Mouse (Mus musculus): Measurements from ENCODE around the gene Ccdc88a. TPM values are rescaled to one million over a fixed set of nuclear protein-coding genes. Genes with fewer than 3 reads are reported as not detected.

Gene Ccdc88a
- polyA plus RNA-seq, 1 experiment, result 0.52 TPM

GRCm38 (mm10) chr11:29384617-29385016 lies 11.2 kb downstream of the Ccdc88a start:
- Histone ChIP-seq H3K4me1 (ENCODE audit: control insufficient read depth, insufficient read depth, insufficient read length, low read length) (no peaks in the 10 kb centered on the region), H3K27ac (ENCODE audit: insufficient read depth, low read depth, low read length) (no peak overlapping the region), H3K27me3 (ENCODE audit: control insufficient read depth, insufficient read depth, low read length) (no peaks in the 10 kb centered on the region), H3K4me3 (ENCODE audit: low read depth, low read length) (no peak overlapping the region), H3K36me3 (ENCODE audit: control insufficient read depth, insufficient read depth, low read length) (no peaks in the 10 kb centered on the region)
- WGBS, result 74% methylated on average over 3 of the region's 3 CpGs
- no peak for TF ChIP-seq POLR2A (IDR thresholded peaks at IDR 0.05; ENCODE audit: low read depth, low read length)
- TF ChIP-seq CTCF (IDR thresholded peaks at IDR 0.05; ENCODE audit: extremely low read depth, insufficient read length, insufficient replicate concordance, low read depth, low read length), result no peak

- H3K27ac ChIP-seq (ENCODE audit: insufficient read depth, low read depth, low read length), result no peak overlapping the region
- H3K27me3 ChIP-seq (ENCODE audit: control insufficient read depth, insufficient read depth, low read length), result no peaks in the 10 kb centered on the region
- TF ChIP-seq CTCF (IDR thresholded peaks at IDR 0.05; ENCODE audit: extremely low read depth, insufficient read length, insufficient replicate concordance, low read depth, low read length) (no peak), POLR2A (IDR thresholded peaks at IDR 0.05; ENCODE audit: low read depth, low read length) (no peak)
- no peaks in the 10 kb centered on the region for H3K36me3 ChIP-seq (ENCODE audit: control insufficient read depth, insufficient read depth, low read length)
- H3K4me1 ChIP-seq (ENCODE audit: control insufficient read depth, insufficient read depth, insufficient read length, low read length), result no peaks in the 10 kb centered on the region
- no peak overlapping the region for H3K4me3 ChIP-seq (ENCODE audit: low read depth, low read length)
- 73% methylated on average over 4 of the region's 4 CpGs for WGBS
Measured at GRCm38 (mm10) chr11:29389913-29390312, 16.5 kb downstream of the Ccdc88a start.

GRCm38 (mm10) chr11:29395135-29395746 lies 21.8 kb downstream of the Ccdc88a start:
- TF ChIP-seq POLR2A (IDR thresholded peaks at IDR 0.05; ENCODE audit: low read depth, low read length) (no peak), CTCF (IDR thresholded peaks at IDR 0.05; ENCODE audit: extremely low read depth, insufficient read length, insufficient replicate concordance, low read depth, low read length) (no peak)
- Histone ChIP-seq H3K36me3 (ENCODE audit: control insufficient read depth, insufficient read depth, low read length) (no peaks in the 10 kb centered on the region), H3K27ac (ENCODE audit: insufficient read depth, low read depth, low read length) (no peak overlapping the region), H3K27me3 (ENCODE audit: control insufficient read depth, insufficient read depth, low read length) (no peaks in the 10 kb centered on the region), H3K4me3 (ENCODE audit: low read depth, low read length) (no peak overlapping the region), H3K4me1 (ENCODE audit: control insufficient read depth, insufficient read depth, insufficient read length, low read length) (no peaks in the 10 kb centered on the region)
- 91% methylated on average over 3 of the region's 3 CpGs for WGBS

- no peak overlapping the region for H3K27ac ChIP-seq (ENCODE audit: insufficient read depth, low read depth, low read length)
- no peaks in the 10 kb centered on the region for H3K36me3 ChIP-seq (ENCODE audit: control insufficient read depth, insufficient read depth, low read length)
- H3K4me3 ChIP-seq (ENCODE audit: low read depth, low read length), result no peak overlapping the region
- no peaks in the 10 kb centered on the region for H3K27me3 ChIP-seq (ENCODE audit: control insufficient read depth, insufficient read depth, low read length)
- no peak for TF ChIP-seq POLR2A (IDR thresholded peaks at IDR 0.05; ENCODE audit: low read depth, low read length)
- TF ChIP-seq CTCF (IDR thresholded peaks at IDR 0.05; ENCODE audit: extremely low read depth, insufficient read length, insufficient replicate concordance, low read depth, low read length), result no peak
- H3K4me1 ChIP-seq (ENCODE audit: control insufficient read depth, insufficient read depth, insufficient read length, low read length), result no peaks in the 10 kb centered on the region
- WGBS, result 67% methylated on average over 2 of the region's 2 CpGs
Measured at GRCm38 (mm10) chr11:29400374-29400773, 26.9 kb downstream of the Ccdc88a start.

- H3K4me3 ChIP-seq (ENCODE audit: low read depth, low read length), result no peak overlapping the region
Measured at GRCm38 (mm10) chr11:29406292-29406691, 32.8 kb downstream of the Ccdc88a start.

GRCm38 (mm10) chr11:29423496-29423895 lies 50.0 kb downstream of the Ccdc88a start:
- Histone ChIP-seq H3K36me3 (ENCODE audit: control insufficient read depth, insufficient read depth, low read length) (no peaks in the 10 kb centered on the region), H3K4me3 (ENCODE audit: low read depth, low read length) (no peak overlapping the region), H3K27me3 (ENCODE audit: control insufficient read depth, insufficient read depth, low read length) (no peaks in the 10 kb centered on the region), H3K4me1 (ENCODE audit: control insufficient read depth, insufficient read depth, insufficient read length, low read length) (no peaks in the 10 kb centered on the region), H3K27ac (ENCODE audit: insufficient read depth, low read depth, low read length) (no peak overlapping the region)
- TF ChIP-seq POLR2A (IDR thresholded peaks at IDR 0.05; ENCODE audit: low read depth, low read length), result no peak
- TF ChIP-seq CTCF (IDR thresholded peaks at IDR 0.05; ENCODE audit: extremely low read depth, insufficient read length, insufficient replicate concordance, low read depth, low read length), result no peak
- WGBS, result 90% methylated on average over 3 of the region's 3 CpGs

More at GRCm38 (mm10) chr11:29406292-29406691, 32.8 kb downstream of the Ccdc88a start:
- H3K36me3 ChIP-seq (ENCODE audit: control insufficient read depth, insufficient read depth, low read length), result no peaks in the 10 kb centered on the region
- no peaks in the 10 kb centered on the region for H3K4me1 ChIP-seq (ENCODE audit: control insufficient read depth, insufficient read depth, insufficient read length, low read length)
- no peak overlapping the region for H3K27ac ChIP-seq (ENCODE audit: insufficient read depth, low read depth, low read length)
- H3K27me3 ChIP-seq (ENCODE audit: control insufficient read depth, insufficient read depth, low read length), result no peaks in the 10 kb centered on the region
- TF ChIP-seq POLR2A (IDR thresholded peaks at IDR 0.05; ENCODE audit: low read depth, low read length) (no peak), CTCF (IDR thresholded peaks at IDR 0.05; ENCODE audit: extremely low read depth, insufficient read length, insufficient replicate concordance, low read depth, low read length) (no peak)

GRCm38 (mm10) chr11:29428774-29429173 lies 55.3 kb downstream of the Ccdc88a start:
- Histone ChIP-seq H3K27ac (ENCODE audit: insufficient read depth, low read depth, low read length) (no peak overlapping the region), H3K27me3 (ENCODE audit: control insufficient read depth, insufficient read depth, low read length) (no peaks in the 10 kb centered on the region), H3K36me3 (ENCODE audit: control insufficient read depth, insufficient read depth, low read length) (no peaks in the 10 kb centered on the region), H3K4me1 (ENCODE audit: control insufficient read depth, insufficient read depth, insufficient read length, low read length) (no peaks in the 10 kb centered on the region), H3K4me3 (ENCODE audit: low read depth, low read length) (no peak overlapping the region)
- 62% methylated on average over 3 of the region's 3 CpGs for WGBS
- TF ChIP-seq POLR2A (IDR thresholded peaks at IDR 0.05; ENCODE audit: low read depth, low read length) (no peak), CTCF (IDR thresholded peaks at IDR 0.05; ENCODE audit: extremely low read depth, insufficient read length, insufficient replicate concordance, low read depth, low read length) (no peak)
